Mouse (Mus musculus) kidney, postnatal 36 days (tissue): ENCODE results near the gene Enc1.

Experiments used
- DNase-seq, 2 experiments: peaks; one replicate each; pipeline ENCODE4 v3.0.0; 2021 to 2022; ENCODE audit warnings: mixed read lengths in 2 of 2

The Enc1 gene

DNA sequence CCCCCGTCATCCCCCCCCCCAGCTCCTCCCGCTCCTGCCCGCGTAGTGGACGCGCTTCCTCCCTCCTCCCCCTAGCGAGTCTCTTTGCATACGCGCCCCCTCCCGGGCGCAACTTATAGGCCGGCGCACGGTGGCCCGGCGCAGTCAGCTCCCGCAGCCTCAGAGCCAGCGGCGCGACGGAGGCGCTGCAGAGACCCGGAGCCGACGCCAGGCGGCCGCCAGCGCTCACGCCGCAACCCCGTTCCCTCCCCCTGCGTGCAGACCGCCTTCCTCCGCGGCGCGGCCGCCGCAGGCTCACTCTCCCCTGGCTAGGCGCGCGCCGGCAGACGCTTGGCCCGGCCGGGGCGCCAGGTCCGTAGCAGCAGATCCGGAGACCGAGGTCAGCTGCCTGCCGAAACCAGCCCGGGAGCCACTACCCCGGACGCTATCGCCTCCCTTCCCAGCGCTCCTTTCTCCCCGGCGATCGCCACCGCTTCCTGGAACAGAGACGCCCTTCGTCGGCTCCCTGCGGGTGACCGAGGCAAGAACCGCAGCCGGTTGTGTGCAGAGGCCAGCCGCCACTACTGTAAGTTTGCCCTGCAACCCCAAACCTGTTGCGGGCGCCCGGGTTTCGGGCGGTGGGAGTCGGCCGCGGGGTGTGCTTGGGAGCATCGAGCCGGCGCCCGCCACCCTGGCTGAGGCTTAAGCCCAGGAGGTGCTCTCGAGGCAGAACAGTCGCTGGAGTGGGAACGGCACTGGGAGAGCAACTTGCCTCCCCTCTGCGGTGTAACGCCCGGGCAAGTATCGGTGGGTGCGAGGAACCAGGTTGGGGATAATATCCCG is at the start of gene Enc1:
Gene Enc1, plus strand, starts transcription at position 141 of the 822 bp plus-strand sequence.
- peak; percentile 86 to 92 for DNase-seq

DNA sequence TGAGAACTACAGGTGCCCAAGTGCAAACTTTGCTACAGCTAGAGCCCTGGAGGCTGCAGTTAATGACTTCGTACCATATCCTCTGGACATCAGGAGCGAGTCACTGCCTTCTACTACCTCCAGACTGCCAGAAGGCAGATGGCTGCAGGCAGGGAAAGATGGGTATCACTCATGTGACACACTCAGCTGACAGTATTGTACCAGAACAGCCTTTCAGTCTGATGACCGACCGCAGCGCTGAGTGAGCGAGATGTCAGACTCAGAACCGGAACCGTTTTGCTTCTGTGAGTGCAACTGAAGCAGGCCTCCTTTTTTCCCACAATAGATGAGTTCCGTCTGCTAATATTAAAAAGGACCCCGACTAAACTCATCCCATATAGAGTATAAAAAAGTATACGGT is 48.3 kb upstream of the Enc1 start:
- no peak for DNase-seq

DNA sequence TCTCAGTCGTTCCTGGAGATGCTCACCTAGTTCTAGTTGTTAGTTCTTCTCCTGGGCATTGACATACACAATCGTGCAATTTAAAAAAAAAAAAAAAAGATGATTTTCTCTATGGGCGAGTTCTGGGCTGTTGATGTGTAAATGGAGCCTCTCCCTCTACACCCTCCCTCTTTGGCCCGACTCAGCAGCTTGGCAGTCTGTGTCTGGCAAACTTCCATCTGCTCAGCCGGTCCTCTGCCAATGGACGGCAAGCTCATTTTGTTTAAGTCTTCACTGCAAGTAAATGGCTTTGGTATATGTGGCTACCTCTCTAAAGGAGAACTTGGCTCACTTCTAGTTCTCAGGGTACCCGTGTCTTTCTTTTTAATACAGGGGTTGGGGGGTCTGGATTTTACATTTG is 47.5 kb upstream of the Enc1 start:
- peak; percentile 84 to 85 for DNase-seq

DNA sequence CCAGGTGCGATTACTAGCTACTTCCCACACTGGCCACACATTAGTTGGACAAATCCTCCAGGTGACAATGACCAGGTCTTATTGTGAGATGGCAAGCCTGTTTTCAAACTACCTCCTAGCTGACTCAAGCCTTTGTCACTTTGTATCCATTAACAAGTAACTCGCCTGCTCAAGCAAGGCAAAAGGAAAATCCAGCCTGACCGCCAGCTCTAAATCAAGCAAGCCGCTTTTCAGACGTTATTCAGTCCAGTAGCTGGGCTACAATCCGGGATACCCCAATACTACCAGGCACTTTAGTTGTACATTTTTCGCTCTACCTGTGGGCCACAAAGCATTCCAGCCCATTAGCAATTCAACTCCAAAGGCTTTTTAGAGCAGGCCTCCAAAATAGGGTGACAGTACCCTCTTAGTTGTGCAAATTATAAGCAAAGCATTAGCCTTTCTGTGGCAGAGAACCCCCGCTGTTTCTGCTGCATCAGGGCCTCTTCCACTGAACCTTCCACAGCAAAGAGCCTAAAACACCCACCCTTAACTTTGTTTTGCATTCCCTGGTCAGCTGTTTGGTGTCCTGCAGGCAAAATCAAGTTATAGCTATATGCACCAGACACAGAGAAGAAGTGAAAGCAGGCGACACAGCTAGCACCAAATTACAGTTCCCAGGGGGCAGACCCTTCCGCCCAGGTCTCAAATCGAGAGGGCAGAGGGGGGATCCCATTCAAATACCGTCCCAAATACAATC is 44.5 kb upstream of the Enc1 start:
- DNase-seq = peak; percentile 40 to 52

DNA sequence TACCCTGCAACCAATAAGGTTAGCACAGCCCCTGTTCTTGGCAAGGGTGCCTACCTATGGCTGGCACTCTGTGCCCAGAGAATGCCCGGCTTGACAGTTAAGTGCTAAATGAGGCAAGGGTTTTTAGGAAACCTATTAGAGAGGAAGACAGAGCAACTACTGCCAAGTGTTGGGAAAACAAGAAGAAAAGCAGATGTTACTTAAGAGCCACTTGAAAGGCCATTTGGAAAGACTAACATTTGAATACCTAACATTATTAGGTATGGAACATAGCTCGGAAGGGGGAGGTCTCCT is 44.0 kb upstream of the Enc1 start:
- DNase-seq = no peak

DNA sequence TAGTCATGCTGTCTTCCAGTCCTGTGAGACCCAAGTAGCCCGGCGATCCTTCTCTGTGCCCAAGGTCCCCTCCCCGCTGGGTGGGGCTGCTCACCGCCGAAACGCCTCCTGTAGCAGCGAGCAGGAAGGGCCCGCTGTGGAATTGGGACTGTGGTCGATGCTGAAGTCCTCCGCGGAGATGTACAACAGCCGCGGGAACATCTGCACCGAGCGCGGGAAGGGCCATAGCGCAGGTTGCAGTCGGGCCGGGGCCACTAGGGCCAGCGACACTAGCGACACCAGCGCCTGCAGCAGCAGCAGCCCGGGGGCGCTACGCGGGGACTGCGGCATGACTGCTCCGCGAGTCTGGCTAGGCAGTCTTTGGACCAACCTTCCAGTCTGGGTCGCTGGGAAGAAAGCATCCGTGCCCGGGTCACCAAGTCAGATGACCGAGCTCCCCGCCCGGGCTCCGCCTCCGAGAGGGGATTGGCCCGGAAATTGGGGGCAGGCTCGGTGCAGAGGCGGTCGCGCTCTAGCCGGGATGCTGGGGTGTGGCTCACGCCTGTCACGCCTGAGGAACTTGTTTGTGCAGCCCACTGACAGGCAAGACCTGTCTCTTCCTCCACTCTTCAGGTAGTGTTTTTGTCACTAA is 42.9 kb upstream of the Enc1 start, which contains the start of gene Hexb:
Gene Hexb, minus strand, starts transcription at position 426 of the 631 bp plus-strand sequence.
- DNase-seq = peak; percentile 97

DNA sequence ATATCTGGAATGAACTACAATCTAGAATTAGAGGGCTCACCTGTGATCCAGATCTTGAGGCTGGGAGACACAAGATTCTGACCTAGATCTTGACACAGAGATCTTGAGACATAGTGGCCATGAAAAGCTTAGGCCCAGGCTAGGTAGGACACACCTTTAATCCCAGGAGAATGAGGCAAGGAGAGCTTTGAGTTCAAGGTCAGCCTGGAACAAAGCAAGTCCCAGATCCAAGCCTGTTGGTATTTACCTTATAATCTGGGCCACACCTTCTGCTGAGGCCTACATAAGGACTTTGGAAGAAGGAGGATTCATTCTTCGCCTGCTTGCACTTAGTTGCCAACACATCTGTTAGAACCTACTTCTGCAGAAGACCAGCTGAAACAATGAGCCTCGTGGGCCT is 41.8 kb upstream of the Enc1 start:
- no peak for DNase-seq

DNA sequence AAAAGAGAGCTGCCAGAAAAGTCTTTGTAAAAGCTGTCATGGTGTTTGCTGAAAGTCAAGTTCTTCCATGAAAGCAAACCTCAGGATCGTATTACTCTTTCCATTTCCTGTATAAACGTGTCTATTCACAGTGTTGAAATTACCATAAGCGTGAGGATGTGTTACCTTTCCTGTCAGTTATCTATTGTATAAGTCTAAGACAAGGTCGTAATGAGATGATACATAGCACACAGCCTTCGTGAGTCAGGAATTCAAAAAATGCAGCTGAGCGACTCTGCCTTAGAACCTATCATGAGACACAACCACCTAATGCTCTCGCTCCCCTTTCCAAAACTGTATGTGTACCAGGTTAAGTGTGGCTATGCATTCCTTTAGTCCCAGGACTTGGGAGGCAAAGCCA is 39.8 kb upstream of the Enc1 start:
- no peak for DNase-seq

DNA sequence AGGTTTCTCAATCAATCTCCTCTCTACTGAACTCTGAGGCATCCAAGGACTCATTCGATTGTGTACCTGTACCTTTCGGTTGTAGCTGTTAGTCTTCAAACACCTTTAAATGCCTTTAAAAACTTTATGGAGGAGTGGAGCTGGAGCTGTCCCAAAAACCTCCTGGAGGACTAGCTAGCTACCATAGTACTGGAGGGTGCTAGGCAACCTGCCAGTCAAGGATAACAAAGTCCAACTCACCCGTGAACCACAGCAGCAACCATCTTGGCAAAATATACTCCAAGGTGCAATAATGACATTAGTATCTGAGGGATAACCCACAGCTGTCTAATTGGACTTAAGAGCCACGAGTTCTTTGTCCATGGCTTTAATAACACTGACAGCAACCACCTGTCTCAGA is 39.0 kb upstream of the Enc1 start:
- peak; percentile 67 to 76 for DNase-seq

DNA sequence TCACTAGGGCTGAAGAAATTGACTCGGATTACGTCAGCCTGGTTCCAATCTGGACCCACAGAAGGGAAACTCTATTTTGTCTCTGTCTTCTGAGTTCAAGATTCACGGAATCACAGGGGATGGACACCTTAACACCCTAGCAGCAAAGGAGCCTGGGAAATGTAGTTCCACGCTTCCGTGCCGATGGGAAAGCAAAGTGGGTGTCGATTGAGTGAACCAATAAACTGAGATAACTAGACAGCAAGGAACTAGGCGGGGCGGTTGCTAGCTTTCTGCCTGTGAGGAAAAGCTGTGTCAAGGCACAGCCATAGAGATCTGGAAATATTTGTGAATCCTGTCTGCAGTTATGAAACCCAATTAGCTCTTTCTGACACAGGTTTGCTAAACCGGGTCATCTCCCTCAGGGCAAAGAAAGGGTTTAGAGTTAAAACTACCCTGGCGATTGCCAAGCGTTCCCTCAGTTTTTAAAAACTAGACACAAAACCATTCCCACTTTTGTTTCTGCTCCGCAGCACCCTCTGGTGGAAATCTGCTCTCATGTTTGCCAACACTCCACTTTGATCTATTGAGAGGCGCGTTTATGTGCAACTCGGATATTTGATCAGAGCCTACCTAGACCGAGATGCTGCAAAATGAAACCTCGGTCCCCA is 35.7 kb upstream of the Enc1 start:
- DNase-seq = peak; percentile 93 to 94

DNA sequence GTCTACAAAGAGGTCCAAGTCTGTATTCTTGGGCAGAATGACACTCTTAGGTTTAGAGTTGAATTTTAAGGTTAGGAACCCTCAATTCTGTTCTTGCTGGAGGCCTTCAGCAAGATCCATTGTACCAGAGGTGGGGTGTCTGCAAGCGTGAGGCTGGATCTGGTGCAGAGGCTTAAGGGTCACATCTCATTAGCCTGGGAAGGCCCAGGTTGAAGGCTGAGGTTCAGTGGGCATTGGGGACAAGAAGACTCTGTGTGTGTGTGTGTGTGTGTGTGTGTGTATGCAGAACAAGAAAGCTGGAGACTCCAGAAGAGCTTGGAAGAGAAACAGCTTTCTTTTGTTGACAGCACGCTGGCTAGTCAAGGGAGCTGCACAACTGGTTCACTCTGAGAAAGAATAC is 34.9 kb upstream of the Enc1 start:
- peak in 1 of 2 experiments; percentile 65 for DNase-seq

DNA sequence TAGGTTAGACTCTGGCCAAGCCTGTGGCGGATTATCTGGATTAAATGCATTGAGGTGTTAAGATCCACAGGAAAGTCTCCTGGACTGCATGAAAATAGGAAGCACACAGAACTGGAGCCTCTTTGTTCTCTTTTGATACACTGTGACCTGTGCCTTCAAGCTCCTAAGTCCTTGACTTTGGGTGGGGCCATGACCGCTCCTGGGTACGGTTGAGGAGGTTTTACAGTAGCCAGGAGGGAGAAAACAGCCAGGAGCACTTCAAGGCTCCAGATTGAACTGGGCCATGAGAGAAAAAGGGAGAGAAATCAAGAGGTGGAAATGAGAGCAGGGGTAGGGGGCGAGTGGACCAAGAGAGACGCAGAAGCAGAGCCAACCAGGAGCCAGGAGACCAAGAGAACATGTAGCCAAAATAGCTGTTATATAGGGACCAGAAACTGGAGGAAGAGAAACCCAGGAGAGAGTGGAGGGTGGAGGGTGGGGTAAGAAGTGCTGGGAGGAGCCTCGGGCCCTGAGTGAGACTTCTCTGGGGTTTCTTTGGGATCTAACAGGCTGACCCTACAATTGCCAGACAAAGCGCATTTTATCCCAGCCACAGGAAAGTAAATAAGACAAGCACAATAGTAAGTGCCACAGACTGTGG is 33.3 kb upstream of the Enc1 start:
- DNase-seq = no peak

DNA sequence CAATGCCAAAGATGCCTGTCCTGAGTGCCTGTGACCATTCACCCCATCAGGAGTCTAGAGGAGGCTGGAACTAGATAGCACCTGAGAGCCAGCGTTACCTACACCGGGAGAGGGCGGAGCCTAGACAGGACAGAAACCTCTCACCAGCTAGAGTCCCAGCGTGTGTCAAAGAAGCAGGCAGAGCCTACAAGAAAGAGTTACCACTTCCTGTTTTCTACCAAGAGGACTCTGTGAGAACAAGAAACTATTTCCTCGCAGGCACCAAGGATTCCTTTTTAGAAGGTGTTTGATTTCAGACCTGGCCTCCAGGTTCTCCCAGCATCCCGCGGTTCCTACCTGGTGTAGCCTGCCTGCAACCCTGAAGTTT is 32.8 kb upstream of the Enc1 start:
- no peak for DNase-seq

DNA sequence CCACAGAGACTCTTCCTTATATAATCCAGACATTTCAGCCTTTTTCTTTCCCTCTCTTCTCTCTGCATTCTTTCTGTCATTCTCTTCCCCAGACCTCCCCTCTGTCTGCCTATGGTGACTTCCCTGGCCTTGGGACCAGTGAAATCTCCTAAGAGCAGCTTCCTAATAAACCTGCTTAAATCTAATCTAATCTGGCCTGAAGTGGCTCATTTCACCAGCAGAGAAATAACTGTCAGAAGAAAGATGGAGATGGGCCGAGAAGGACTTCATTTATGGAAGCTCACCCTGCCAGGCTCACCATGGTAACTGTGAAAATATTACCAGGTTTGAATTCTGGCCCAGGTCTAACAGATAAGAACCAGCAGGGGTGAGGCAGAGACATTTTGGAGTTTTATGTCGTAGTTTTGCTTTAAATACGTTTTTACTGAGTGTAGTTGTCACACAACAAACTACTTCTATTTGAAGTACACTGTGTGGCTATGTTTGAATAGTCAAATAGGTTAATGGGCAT is 32.4 kb upstream of the Enc1 start:
- DNase-seq = no peak

DNA sequence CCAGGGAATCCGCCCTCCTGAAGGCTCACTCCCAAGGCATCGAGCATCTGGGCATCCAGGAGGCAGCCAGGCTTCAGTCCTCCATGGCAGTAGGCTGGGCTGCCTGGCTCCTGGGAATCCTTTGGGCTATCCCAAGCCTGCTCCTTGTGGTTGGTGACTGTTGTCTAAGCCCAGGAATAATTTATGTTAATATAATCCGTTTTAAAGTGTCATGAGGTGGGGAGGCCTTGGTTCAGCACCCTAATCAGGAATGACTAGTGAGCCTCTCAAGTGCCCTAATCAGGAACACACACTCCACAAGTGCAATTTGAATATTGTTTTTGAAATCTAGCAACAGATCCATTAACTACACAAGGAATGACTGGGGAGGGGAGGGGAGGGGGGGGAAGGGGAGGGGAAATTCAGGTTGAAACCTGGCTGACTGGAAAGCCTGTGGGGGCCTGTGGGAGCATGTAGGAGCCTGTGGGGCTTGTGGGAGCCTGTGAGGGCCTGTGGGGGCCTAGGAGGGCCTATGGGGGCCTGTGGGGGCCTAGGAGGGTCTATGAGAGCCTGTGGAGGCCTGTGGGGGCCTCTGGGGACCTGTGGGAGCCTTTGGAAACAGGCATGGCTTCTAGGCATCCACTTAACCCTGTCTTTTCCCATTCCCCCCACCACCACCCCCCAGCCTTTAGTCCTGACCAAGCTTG is 26.2 kb upstream of the Enc1 start:
- no peak for DNase-seq

DNA sequence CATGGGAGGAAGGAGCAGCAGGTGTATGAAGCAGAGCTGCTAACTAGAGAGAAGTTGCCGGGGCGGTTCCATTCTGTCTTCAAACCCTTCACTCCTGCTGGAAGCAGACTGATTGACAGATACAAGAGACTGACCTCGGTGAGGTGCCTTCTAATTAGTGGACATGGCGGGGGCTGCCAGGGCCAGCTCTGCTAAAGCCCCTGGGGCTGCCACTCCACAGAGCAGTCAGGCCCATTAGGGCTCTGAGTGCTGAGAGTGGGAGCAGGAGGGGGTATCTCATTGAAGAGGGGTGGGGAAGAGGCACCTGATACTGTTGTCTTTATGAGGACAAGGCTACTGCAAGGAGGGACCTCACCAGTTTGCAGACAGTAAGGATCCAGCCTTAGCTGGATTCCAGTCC is 25.3 kb upstream of the Enc1 start:
- no peak for DNase-seq

DNA sequence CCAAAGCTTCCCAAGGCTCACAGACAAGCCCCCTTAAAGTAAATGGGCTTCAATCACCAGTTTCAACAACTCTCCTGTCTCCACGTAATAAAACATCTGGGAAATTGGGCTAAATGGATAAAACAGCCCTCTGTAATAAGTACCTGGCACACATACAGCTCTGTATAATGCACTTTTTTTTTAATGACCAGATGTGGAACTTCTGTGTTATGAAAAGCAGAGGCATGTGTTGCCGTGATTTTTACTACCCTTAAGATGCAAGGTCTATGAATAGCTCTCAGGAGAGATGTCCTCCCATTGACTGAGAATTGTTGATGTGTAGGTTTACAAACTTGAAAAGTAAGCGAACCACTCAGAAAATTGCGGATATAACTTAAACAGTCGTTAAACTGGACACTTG is 24.7 kb upstream of the Enc1 start:
- DNase-seq = no peak

DNA sequence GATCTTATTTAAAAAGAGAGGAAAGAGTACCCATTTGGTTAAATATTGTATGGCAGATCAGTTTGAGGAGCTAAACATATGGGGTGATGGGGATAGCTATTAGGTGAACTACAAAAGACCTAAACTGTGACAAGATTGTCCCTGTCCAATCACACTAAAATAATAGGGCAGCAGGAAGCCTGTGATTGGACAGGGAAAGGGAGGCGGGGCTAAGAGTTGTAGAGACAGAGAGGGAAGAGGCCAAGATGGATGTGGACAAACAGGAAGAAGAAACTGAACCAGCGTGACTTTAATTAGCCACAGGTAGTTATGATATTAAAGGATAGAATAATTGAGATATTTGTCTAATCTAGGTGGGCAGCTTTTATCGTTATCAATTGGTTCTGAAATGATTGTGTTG is 20.9 kb upstream of the Enc1 start:
- DNase-seq = no peak

DNA sequence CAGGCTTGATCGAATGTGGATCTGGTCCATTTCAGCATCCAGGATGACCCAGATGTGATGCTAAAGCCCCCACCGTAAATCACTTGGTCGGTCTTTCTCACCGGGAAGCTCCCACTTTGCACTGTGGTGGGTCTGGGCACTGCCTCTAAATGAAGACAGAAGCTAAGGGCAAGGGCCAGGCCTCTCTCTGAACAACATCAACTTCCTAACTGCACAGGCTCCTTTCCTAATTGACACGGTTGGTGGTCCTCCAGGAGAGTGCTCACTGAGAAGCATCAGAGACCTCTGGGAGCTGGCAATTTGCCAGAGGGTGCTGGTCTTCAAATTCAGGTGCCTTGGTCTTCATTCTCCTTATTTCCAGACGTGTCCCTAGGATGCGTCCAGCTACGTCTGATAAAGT is 17.0 kb upstream of the Enc1 start:
- no peak for DNase-seq

DNA sequence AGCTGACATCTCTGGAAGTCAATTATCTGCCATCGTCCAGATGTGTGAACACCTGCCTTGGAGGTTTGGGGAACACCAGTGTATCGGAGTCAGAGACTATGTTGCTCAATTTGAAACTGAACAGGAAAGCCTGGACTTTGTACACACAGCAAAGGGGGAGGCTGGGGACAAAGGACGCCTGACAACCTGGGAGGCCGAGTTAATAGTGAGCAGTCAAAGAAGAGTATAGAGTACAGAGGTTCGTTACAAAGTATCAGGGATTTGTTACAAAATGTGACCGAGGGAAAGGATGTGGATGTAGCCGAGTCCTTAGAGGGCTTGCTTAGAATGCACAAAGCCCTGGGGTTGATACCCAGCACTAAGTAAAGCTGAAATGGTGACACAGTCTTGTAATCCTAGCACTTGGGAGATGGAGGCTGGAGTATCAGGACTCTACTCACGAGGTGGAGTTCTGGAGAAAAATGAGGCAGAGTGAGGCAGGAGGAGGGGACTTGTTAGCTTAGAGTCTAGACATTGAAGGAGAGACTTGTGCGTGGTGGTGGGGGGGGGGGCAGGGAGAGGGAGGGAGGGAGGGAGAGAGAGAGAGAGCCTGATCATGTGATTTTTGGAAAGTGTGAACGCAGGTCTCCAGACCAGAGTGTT is 16.4 kb upstream of the Enc1 start:
- DNase-seq = peak; percentile 70 to 83

DNA sequence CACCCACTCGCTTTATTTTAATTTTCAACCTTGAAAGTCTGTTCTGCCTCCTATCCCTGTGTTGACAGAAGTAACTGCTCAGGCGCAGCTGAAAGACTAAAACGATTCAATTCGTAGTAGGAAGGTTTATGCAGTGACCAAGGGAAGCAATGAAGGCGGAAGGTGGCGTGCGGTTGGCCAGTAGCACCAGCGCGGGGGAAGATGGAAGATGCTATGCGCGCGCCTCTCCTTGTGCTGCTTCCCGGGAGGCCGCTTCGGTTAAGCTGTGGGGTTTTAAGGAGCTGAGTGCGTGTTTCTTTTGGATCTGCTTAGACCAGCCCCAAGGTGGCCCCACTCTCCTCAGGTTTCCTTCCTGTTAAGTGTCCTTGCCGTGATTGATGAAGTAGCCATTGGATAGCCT is 15.8 kb upstream of the Enc1 start:
- peak in 1 of 2 experiments; percentile 47 for DNase-seq

DNA sequence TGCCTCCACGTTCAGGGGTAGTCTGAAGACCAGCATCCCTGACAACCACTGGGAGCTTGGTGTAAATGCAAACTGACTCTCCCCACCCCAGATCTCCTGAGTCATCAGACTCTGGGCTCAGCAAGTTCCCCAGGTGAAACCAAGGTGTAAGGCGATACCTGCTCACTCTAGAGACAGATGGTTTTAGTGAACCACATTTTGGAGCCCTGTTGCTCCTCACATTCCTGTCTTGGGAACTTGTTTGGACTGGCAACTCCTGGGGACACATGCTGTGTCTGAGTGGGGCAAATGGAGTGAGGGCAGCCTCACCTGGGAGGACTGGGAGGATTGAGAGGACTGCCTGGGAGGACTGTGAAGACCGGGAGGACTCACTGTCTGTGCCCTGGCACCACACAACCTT is 13.1 kb upstream of the Enc1 start:
- DNase-seq = no peak
